Mouse (Mus musculus): ENCODE data around the gene Lcp1.
"Not testable (repeated sequence)": the region's sequence is repeated elsewhere in the genome, so short reads cannot be mapped to it uniquely, and the experiment has no call there.

The Lcp1 gene

DNA sequence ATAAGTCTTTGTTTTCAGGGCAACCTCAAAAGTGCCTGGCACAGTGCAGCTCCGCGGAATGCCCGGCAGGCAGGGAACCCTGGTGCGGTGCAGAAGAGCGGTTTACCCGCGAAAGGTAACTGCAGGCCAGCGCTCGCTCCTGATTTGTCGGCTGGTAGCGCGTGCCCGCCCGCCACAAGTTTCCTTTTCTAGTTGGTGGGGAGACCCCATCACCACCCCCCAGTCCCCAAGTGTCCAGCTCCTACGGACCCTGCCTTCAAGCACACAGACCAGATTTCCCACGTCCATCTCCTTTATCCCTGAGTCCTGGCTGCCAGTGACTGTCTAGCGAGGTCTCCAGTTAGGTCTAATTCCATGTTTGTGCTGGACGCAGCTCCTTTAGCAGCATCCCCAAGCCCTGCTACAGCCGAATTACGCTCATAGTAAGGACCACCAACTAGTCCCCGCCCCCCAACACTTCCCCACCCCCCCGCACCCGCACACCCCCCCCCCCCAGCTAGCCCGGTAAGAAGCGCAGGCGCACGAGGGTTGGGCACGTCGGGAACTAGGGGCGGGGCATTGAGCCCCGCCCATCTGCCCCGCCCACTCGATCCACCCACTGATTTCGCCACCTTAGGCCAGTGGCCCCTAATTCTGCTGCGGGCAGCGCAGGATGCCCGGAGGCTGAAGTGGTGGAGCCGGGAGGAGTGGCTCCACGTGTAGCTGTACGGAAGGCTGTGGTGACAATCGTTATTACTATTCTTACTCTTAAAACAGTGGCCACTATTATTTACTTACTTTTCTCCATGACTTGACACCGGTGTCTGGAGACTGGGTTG lies at the start of gene Lcp1, which contains the start of gene Lrrc63:
TSS of gene Lcp1 (plus strand) at position 601 of the 818 bp plus-strand sequence.
TSS of gene Lrrc63 (minus strand) at position 381 of the 818 bp plus-strand sequence.
- DNase-seq (ENCODE audit: extremely low spot score, low spot score): peak; percentile 89

DNA sequence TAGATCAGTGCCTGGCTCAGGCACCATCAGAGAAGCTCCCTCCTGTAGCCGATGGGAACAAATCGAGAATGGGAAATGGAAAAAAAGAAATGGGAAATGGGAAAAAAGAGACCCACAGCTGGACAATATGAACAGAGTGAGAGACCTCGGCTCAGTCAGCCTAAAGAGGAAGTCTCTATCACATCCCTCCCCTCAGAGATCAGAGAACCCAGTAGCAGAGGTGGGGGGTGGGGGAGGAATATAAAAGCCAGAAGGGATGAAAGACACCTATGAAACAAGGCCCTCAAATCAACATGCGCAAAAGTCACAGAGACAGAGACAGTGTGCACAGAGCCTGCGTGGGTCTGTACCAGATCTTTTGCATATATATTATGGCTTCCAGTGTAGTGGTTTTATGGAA lies 27.9 kb upstream of the Lcp1 start:
- DNase-seq (ENCODE audit: extremely low spot score, low spot score): no peak

DNA sequence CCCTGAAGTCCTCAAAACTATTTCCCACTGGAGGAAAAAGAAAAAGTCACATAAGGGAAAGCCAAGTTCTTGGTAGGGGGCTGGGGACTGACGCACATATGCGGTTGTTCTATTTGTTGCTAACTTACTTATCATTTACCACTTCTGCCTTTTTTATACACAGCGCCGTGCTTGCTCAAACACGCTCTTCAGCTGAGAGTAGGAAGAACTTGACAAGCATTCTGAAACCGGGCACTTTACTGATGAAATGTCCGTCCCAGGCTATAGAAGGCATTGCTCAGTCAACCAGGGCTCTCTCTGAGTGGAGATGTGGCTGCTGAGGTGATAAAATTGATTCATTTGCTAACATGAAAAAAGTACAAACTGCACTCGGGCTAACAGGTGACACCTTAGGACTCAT lies 9.2 kb upstream of the Lcp1 start:
- DNase-seq (ENCODE audit: extremely low spot score, low spot score): no peak

DNA sequence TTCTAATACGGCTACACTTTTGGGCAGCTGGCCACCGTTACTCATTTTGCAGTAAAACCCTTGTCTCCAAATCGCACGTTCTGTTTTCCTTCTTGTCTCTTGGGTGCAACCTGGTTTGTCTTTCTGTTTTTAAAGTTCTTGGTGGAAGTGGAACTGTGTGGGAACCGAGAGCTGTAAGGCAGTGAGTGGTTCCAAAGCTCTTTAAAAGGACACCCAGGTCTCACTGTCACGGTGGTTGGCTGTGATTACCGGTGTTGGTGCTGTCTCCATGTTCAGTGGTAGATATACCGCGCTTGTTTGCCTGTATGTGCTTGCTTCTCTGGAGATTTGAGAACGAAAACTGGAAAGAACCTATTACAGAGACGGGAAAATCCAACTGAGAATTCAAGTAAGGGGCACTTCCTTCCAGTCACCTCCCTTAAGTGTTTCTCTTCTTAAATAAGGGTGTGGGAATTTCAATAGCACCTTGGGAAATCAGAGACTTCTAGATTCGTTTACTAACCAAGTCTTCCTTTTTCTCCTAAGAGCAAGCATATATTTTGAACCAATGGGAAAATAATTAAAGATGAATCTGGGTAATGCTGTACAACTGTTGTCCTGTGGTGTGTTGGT lies 529 bp downstream of the Lcp1 start:
- DNase-seq (ENCODE audit: extremely low spot score, low spot score): no peak

DNA sequence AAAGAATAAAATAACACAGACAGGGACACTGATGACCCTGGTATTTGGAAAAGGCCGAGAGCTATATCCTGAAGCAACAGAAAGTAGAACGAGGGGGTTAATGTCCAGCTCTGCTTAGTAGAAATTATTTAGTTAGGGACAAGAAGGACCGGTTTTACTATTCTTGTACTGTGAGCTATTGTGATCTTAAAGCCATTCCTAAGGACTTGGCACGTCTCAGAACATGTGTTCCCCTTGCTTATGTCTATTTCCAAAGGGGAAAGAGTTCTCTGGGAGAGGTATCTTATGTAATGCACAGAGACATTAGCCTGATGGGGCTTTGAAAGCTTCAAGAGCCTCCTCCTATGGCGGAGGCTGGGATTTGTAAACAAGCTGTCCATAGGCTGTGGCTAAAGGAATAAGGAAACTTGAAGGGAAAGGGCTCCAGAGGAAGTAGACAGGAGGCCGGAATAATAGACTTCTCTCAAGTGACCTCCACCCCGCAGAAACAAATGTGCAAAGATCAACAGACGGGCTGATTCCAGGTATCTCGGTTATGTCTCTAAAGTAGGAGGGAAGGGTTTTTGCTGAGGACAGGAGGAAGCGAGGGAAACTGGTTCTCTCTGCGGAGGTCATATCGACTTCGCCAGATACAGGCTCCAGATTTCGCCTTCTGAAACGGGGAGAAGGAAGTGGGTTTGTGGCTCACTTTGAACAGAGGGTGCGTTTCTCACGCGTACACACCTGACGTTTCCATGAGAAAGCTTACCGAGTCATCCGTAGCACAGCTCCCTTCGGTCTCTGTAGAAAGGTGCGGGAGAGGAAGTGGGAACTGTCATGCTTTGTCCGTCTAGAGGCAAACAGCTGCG lies 5.4 kb downstream of the Lcp1 start:
- DNase-seq (ENCODE audit: extremely low spot score, low spot score): no peak

DNA sequence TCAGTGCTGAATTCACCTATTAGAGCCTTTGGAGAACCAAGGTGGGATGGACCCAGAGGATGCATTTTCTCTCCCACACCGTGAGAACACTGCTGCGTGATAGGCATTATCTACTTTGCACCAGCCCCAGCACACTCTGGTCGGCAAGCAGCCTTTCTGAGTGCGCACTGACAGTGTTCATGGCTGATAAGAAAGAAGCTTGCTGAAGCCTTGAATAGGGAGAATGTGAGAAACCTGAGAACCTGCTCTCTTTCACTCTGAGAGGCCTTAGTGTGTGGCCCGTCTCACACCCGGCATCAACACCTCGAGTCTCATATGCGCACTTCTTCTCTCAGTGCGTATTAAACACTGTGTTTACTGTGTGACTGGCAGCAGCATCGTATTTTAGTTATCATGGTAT lies 7.6 kb downstream of the Lcp1 start:
- no peak for DNase-seq (ENCODE audit: extremely low spot score, low spot score)

DNA sequence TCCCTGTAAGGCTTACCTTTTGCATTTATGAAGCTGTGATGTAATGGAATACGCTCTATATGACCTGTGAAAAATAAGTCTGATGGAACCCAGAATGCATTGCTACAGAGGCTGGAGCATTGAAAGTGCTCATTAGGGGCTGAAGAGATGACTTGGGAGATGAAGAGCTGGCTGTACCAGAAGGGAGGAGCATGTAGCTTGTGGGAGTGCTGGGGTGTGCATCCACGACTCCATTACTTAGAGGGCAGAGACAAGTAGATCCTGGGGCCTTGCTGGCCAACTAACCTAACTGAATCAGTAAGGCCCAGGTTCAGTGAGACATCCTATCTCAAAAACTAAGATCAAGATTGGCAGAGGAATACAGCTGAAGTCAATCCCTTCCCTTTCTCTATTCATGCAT lies 8.3 kb downstream of the Lcp1 start:
- DNase-seq (ENCODE audit: extremely low spot score, low spot score): no peak

DNA sequence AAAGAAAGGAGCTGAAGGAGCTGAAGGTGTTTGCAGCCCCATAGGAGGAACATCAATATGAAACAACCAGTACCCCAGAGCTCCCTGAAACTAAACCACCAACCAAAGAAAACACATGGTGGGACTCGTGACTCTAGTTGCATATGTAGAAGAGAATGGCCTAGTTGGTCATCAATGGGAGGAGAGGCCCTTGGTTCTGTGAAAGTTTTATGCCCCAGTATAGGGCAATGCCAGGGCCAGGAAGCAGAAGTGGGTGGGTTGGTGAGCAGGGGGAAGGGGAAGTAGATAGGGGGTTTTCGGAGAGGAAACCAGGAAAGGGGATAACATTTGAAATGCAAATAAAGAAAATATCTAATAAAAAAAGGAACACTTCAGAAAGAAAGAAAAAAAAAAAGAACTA lies 16.8 kb downstream of the Lcp1 start:
- not testable (repeated sequence) for DNase-seq (ENCODE audit: extremely low spot score, low spot score)

DNA sequence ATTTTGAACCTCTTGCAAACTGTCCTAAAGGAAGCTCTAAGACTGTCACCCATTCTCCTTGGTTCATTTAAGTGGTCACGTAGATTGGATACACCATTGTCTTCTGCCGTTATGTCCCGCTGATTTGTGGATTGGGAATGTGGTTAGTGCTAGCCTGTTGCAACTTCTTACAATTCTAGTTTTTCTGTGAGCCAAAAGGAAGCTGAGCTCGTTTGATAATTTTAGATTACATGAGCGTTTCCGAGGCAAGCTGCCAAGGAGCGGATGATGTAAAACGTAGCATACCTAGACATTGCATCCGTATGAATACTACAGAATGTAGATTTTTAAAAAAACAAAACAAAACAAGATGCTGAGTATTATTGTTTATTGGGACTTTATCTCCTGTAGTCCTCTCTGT lies 17.3 kb downstream of the Lcp1 start:
- DNase-seq (ENCODE audit: extremely low spot score, low spot score): no peak

DNA sequence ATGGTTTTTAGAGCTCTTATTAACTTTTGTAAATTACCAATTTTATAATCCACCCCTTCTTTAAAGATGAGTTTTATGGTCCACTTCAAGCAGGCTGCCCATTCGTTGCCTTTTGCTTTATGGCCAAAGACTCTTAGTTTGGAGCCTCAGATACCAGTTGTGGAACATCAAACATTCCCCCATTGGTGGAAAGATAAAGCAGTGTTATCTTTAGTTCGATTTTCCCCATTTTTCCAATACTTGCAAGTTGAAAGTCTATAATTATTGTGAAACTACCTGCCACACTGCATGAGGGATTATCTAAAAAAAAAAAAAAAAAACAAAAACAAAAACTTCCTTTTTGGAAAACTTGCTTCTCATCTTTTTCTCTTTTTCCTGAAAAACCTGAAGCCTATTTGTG lies 19.8 kb downstream of the Lcp1 start:
- DNase-seq (ENCODE audit: extremely low spot score, low spot score): no peak

DNA sequence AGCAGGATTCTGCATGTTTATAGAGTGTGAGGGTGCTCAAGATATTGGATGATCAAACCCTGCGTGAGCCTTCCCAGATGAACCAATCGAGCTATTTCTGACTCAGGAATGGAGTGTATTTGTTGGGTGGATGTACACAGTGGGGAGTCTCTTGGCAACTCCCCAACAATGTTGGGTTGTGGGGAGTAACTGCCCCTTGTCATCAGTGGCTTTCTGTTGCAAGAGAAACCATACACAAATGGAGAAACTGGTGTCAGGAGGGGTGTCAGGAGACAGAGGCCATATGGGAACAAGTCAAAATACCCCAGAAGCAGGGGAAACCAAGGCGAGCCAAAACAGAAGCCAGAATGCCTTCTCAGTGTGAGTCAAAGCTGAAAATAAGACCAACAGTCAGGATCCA lies 20.2 kb downstream of the Lcp1 start:
- no peak for DNase-seq (ENCODE audit: extremely low spot score, low spot score)

DNA sequence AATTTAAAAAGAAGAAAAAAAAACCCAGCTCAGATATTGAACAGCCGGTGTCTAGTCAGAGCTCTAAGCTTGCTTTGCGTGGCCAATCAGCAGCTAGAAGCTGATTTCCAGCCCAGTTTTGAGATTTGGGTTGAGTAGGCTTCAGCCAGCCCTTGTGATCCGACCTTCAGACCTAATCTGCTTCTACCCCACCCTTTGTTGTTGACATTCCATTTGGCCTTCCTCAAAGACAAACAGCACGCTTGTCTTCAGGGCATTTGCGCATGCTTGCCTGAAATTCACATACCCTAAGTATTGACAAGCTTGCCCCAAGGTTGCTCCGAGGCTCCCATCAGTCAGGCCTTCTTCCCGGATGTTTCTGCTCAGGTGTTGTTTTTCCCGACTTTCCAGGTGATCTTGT lies 23.6 kb downstream of the Lcp1 start:
- DNase-seq (ENCODE audit: extremely low spot score, low spot score): no peak

DNA sequence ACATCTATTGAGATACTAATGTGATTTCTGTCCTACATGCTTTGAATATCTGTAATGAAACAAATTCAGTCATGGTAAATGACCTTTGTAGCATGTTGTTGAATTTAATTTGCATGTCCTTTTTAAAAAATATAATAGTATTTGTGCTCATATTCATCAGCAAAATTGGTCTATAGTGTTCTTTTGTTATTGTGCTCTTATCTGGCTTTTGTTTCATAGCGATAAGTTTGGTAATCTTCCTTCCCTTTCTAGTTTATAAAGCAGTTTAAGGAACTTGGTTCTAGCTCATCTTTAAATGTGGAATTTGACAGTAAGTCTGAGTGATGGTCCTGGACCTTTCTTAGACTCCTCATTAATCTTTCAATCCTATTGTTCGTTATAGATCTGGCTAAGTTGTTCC lies 28.5 kb downstream of the Lcp1 start:
- DNase-seq (ENCODE audit: extremely low spot score, low spot score): no peak

DNA sequence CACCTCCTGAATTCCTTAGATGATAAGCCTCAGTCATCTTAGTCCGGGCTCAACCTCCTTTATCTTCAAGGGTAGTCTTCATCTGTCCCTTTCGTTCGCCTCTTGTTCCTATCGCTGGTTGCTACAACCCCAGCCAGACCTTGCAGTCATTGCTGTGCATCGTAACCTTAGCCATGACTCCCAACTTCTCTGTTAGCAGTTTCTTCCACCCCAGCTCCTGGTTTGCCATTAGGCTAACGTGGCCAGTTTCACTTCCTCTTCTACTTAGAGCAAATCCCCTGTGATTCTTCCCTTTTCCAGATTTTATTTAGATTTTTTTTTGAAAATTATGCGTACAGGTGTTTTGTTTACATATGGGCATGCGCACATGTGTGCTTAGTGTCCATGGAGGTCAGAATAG lies 33.0 kb downstream of the Lcp1 start:
- no peak for DNase-seq (ENCODE audit: extremely low spot score, low spot score)

DNA sequence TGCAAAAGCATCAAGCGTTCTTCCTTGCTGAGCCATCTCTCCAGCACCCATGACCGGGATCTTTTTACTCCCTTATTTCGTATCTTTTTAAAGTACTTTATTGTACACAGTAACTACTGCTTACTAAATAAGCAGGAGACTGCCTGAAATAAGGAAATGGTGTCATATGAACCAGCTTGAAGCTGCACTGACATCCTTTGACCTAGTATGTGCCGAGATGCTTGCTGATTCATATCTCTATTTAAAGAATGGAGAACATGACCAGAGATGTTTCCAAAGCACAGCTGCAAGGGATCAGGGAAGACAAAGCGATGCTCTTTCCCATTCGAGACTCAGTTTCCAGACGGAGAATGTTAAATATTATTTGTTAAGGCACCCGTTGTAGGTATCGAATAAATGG lies 33.4 kb downstream of the Lcp1 start:
- DNase-seq (ENCODE audit: extremely low spot score, low spot score): no peak

DNA sequence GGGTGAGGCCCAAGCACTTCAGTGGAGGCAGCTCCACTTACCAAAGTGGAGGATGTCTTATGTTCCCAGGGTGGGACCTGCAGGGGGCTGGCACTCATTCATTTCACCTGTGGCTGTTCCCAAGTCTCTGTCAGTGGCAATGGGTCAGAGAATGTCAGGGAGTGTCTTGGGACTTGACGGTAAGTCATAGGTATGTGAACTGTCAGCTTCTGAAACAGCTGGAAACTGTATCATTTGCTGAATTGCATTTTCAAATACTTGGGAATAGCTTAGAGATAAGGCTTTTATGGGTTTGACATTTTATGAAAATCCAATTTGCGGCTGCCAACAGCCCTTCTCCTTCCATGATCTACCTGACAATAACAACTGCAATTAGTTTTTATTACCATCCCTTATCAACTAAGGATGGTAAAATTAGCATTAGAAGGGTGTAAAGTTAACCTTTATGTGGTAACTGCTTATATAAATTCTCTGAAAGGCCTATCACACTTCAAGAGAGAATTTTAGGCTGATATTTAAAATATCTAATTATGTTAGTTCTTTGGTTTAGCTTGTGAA lies 34.8 kb downstream of the Lcp1 start:
- DNase-seq (ENCODE audit: extremely low spot score, low spot score): no peak

DNA sequence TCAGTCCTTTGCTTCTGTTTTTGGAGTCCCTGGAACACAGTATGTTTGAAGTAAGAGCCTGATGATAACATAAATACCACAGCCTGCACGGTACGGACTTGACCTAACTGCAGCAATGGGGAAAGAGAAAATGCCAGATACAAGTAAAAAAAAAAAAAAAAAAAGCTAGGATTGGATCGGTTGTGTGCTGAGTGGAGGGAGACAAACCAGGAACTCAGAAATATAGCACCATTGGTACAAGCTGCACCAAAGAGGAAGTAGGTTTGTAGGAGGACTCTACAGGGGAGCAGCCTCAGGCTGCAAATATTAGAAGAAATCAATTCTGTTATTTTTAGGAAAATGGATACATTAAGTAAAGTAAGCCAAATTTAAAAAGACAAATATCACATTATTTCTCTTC lies 37.6 kb downstream of the Lcp1 start:
- DNase-seq (ENCODE audit: extremely low spot score, low spot score): no peak

DNA sequence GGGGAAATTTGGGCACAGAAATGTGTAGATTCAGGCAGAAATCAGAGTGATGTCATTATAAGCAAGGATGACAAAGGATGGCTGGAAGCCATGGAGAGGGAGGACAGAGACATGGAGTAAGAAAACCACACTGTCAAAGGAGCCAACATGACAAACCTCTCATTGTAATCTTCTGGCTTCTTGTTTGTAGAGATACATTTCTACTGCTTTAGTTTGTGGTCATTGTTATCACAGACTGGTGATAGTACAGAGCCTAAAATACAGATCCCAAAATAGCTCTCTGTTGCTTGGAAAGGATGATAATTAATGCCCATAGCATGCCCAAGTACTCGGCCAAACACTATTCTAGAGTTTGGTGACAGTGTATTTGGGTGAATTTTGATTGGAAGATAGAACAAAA lies 39.6 kb downstream of the Lcp1 start:
- DNase-seq (ENCODE audit: extremely low spot score, low spot score): no peak

DNA sequence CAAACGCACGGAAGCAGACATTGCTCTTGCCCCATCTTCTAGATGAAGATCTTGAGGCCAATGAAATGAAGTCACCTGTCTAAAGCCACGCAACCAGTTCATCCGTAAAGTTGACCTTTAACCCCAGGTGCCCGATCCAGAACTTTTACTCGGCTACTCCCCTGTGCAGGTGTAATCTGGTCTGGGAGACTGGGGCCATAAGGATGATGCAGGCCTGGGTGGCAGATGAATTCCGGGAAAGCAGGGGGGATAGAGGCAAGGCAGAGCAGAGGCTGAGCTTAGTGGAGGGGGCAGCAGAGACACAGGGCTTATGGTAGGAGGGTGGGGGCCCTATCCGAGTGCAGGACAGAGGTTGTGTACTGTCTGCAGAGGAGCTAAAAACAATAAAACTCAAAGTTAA lies 43.4 kb downstream of the Lcp1 start:
- DNase-seq (ENCODE audit: extremely low spot score, low spot score): no peak

DNA sequence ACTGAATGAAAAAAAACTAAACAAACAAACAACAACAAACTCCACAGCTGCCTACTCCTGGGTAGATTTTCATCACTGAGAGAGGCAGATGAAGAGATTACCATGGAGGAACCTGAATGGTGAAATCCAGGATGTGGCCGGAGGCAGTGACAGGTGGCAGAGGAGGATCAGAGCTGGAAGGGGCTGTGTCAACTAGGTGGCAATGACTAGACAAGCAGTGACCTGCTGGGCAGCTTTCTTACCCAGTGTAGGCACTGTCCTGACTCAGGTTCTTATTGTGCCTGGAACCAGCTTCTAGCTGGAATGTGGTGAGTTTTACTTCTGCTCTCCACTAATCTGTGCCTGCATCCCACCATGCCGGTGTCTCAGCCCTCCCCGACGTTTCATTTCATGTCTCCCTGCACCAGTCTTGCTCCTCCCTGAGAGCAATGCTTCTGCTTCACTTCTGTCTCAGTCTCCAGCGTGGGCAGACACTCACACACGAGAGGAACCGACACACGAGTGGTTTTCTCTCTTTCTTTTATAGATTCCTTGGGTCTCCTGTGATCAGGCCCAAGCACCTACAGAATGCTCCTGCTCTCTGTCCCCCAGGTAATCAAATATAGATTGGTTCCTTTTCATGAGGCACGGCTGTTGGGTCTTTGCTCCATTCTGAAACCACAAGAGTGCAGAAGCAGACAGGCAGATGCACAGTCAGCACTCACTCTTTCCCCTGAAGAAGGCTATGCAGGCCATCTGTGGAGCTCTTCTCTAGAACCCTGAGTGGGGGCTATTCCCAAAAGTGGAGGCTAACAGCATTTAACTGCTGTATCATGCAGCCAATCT lies 44.0 kb downstream of the Lcp1 start:
- no peak for DNase-seq (ENCODE audit: extremely low spot score, low spot score)

DNA sequence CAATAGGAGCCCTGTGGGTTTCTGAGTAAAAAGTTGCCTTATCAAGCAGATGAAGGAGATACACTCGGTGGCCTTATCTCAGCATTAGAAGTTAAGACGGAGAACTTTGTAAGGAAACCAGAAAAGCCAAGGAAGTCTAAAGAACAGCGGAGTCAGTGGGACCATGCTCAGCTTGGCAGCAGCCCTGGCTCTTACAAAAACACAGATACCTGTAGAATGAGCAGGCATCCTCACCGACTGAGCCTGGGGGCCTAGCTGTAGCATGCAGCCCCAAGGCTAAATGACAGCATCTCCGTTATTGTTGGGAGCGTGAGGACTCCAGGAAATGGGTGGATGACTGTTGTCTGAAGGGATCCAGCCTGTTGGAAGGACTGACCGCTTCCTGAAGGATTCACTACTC lies 44.9 kb downstream of the Lcp1 start:
- no peak for DNase-seq (ENCODE audit: extremely low spot score, low spot score)
